Mouse (Mus musculus): ENCODE measurements around the gene Prr15l. TPM values are rescaled to one million over a fixed set of nuclear protein-coding genes. Genes with fewer than 3 reads are reported as not detected.

Prr15l gene
- polyA plus RNA-seq, 1 experiment from 2014 or later = 76.5 TPM

DNA sequence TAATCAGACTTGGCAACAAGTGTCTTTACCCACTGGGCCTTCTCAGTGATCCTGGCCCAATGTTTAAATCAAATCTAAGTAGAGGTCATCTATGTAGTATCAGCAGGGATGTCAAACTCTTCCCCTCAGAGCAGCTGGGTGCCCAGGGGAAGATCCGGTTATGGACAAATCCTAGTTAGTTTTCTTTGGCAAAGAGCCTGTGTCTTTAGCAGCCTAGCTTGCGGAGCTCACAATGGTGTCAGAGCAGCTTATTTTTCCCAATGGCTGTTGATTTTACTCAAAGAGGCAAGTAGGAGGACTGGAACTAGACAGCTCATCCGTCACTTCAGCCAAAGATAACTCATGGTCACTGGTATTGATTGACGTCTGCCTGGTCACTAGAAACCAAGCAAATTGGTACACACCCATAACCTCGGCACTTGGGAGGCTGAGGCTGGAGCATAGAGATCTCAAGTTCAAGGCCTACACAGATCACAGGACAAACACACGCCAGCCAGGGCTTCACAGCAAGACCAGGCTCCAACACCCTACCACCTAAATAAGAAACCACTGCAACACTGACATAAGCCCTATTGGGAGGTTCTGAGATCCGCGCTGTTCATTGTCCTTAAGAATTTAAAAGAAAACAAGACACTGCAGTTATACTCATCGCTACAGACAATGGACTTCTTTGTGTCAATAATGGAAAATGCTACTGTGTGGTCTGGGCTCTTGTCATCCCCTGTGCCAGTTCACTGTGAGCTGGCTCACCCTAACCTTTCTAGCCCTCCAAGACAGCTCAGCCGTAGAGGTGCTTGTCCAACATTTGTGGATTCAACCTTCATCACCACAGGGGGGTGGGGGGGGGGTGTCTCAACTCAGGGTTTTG is 47.8 kb downstream of the Prr15l start:
- H3K27ac ChIP-seq = peak overlapping the region; percentile 94; the same call in 1 of the 2 replicates
- ATAC-seq (replicated peaks; ENCODE audit: low FRiP score, low read depth) (no peak), DNase-seq (ENCODE audit: low spot score) (no peak)
- H3K4me2 ChIP-seq (ENCODE audit: low read length) = peak overlapping the region; percentile 66
- H3K9ac ChIP-seq (ENCODE audit: low read depth, low read length) = peak overlapping the region; percentile 81; the same call in 1 of the 2 replicates
- peaks cover 14% of the 10 kb centered on the region; the same call in 1 of the 2 replicates for H3K4me1 ChIP-seq (replicated peaks; ENCODE audit: insufficient read depth, low read length)
- WGBS = 73% methylated on average over 10 of the region's 10 CpGs
- H3K4me3 ChIP-seq (replicated peaks; ENCODE audit: low read depth, low read length) = 0 out of 2 replicates have a peak overlapping the region, but pooled peaks have one; percentile 70
- no peaks in the 10 kb centered on the region for H3K36me3 ChIP-seq (ENCODE audit: insufficient read depth, low read length)
- no peaks in the 10 kb centered on the region for H3K9me3 ChIP-seq (replicated peaks; ENCODE audit: low read length)
- no peaks in the 10 kb centered on the region for H3K27me3 ChIP-seq (ENCODE audit: insufficient read depth, low read length)
- TF ChIP-seq CTCF (IDR thresholded peaks at IDR 0.05; ENCODE audit: low read depth) = no peak

DNA sequence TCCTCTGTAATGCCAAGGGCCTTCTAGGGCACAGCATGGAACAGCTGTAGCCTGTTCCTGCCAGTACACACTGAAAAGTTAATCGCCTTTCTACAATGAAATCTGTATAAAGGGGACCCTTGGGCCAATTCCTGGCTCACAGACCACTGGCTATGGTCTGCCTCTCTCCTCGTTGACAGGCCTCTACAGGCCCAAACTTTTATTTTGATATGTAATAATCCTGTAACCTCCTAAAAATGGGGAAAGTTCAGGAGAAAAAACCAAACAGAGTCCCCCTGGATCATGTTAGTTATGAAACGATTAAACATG is 48.4 kb downstream of the Prr15l start:
- DNase-seq (ENCODE audit: low spot score) (no peak), ATAC-seq (replicated peaks; ENCODE audit: low FRiP score, low read depth) (no peak)
- peak overlapping the region; percentile 66 for H3K4me2 ChIP-seq (ENCODE audit: low read length)
- H3K36me3 ChIP-seq (ENCODE audit: insufficient read depth, low read length) = no peaks in the 10 kb centered on the region
- H3K9me3 ChIP-seq (replicated peaks; ENCODE audit: low read length) = no peaks in the 10 kb centered on the region
- H3K27ac ChIP-seq = peak overlapping the region; percentile 94
- peak overlapping the region; percentile 70 for H3K4me3 ChIP-seq (replicated peaks; ENCODE audit: low read depth, low read length)
- H3K27me3 ChIP-seq (ENCODE audit: insufficient read depth, low read length) = no peaks in the 10 kb centered on the region
- 50% methylated on average over 3 of the region's 3 CpGs for WGBS
- H3K4me1 ChIP-seq (replicated peaks; ENCODE audit: insufficient read depth, low read length) = peaks cover 14% of the 10 kb centered on the region; the same call in 1 of the 2 replicates
- peak overlapping the region; percentile 81 for H3K9ac ChIP-seq (ENCODE audit: low read depth, low read length)
- TF ChIP-seq CTCF (IDR thresholded peaks at IDR 0.05; ENCODE audit: low read depth) = no peak

DNA sequence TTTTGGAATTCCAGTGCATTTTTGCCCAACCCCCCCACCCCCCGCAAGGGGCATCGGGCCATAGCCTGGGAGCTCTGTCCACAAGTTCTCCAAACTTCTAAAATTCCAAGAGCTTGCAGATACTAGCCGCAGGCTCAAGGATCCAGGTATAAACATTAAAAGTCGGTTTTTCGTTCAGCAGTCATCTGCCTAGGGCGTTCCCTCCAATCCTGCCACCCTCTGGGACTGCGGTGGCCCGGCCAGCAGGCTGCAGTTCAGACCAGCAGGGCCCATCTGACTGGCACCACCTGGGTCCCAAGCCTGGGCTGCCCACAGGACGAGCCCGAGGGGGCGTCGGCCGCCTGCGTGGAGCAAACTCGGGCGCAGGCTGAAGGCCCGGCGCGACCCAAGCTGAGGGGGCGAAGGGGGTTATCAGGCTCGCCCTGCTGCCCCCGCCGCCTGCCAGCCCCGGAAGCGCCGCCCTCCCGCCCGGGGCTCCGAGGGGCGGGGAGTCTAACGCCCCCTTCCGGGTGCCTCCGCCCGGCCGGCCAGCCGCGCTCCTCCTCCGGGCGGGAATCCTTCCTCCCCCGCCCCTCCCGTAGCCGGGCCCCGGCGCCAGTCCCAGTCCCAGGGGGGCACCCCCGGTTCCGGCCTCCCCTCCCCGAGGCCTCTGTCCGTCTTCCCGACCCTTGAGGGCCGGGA is 49.1 kb downstream of the Prr15l start:
- peak; percentile 70 for ATAC-seq (replicated peaks; ENCODE audit: low FRiP score, low read depth)
- Histone ChIP-seq H3K9ac (ENCODE audit: low read depth, low read length) (peak overlapping the region; percentile 81), H3K4me3 (replicated peaks; ENCODE audit: low read depth, low read length) (peak overlapping the region; percentile 70), H3K9me3 (replicated peaks; ENCODE audit: low read length) (no peaks in the 10 kb centered on the region), H3K27ac (peak overlapping the region; percentile 94), H3K4me2 (ENCODE audit: low read length) (peak overlapping the region; percentile 66), H3K27me3 (ENCODE audit: insufficient read depth, low read length) (no peaks in the 10 kb centered on the region), H3K4me1 (replicated peaks; ENCODE audit: insufficient read depth, low read length) (peaks cover 14% of the 10 kb centered on the region; the same call in 1 of the 2 replicates), H3K36me3 (ENCODE audit: insufficient read depth, low read length) (no peaks in the 10 kb centered on the region)
- under 1% methylated on average over 44 of the region's 50 CpGs for WGBS
- TF ChIP-seq CTCF (IDR thresholded peaks at IDR 0.05; ENCODE audit: low read depth) = no peak; the same call in 1 of the 2 replicates
- DNase-seq (ENCODE audit: low spot score) = peak; percentile 91

DNA sequence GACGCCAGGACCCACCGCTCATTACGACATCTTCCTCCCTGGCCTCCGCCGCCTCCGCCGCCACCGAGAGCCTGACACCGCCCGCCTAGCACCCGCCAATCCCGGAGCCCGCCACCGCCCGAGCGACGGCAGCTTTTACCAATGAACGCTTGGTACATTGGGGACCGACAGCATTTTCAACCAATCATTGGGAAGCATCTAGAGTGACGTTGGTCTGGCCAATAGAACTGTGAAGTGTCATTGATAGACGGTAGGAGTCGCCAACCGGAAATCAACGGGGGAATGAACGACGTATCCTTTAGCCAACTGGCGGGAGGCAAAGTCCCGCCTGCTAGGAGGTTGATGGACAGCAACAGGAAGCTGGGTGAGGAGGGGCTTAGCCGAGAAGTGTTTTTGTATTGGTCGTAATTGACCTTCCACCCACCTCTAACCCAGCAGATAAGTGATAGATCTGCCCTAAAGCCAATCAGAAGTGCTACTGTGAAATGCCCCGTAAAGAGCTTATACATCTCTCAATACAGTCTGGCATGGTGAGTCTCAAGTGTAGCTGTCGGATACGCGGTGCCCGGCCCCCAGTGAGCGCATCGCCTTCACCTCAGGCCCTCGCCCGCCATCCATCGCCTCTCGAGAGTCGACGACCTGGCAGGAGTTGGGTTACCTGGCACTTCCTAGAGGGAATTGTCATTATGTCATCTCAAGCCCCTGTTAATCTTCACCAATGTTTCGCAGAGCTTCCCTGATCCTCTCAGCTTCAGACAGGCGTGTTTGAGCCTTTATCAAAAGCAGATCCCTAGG is 49.9 kb downstream of the Prr15l start:
- H3K36me3 ChIP-seq (ENCODE audit: insufficient read depth, low read length) = no peaks in the 10 kb centered on the region
- no peaks in the 10 kb centered on the region for H3K27me3 ChIP-seq (ENCODE audit: insufficient read depth, low read length)
- peak; percentile 100 for DNase-seq (ENCODE audit: low spot score)
- H3K4me2 ChIP-seq (ENCODE audit: low read length) = peak overlapping the region; percentile 84
- no peaks in the 10 kb centered on the region for H3K9me3 ChIP-seq (replicated peaks; ENCODE audit: low read length)
- H3K4me1 ChIP-seq (replicated peaks; ENCODE audit: insufficient read depth, low read length) = peaks cover 14% of the 10 kb centered on the region; the same call in 1 of the 2 replicates
- peak; percentile 95 for ATAC-seq (replicated peaks; ENCODE audit: low FRiP score, low read depth)
- H3K4me3 ChIP-seq (replicated peaks; ENCODE audit: low read depth, low read length) = peak overlapping the region; percentile 70
- H3K9ac ChIP-seq (ENCODE audit: low read depth, low read length) = peak overlapping the region; percentile 81
- peak overlapping the region; percentile 94 for H3K27ac ChIP-seq
- under 1% methylated on average over 45 of the region's 45 CpGs for WGBS
- no peak for TF ChIP-seq CTCF (IDR thresholded peaks at IDR 0.05; ENCODE audit: low read depth)

DNA sequence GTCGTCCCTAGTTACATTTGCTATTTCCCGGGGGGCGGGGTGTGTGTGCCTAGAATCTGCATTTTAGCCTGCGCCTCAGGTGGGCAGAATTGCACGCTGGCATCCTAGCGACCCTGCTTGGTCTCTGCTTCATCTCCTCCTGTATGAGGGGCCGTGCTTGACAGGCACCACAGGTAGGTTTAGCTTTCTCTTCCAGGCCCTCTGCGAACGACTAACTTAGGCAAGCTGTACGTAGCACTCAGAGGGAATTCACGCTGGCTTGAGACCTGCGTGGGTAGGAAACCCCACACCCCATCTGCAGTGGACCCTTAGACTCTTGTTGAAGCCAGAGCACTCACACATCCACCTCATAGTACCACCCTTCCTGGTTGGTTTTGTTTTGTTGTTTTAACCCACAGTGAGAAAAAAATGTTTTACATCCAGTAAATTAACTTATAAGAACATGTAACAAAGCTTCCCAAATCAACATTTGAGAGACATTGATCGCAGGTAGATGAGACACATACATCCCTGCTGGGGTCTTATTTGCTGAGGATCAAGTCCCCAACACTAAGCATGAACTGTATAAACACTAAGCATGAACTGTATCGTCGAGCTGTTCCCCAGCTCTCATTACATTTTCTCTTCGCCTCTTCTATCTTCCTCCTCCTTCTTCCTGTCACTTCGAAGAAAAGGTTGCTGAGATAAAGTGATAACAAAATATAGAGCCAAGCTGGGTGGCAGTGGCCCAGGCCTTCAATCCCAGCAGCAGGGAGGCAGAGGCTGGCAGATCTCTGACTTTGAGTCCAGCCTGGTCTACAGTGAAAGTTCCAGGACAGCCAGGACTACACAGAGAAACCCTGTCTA is 50.7 kb downstream of the Prr15l start:
- Histone ChIP-seq H3K4me1 (replicated peaks; ENCODE audit: insufficient read depth, low read length) (peaks cover 14% of the 10 kb centered on the region; the same call in 1 of the 2 replicates), H3K4me3 (replicated peaks; ENCODE audit: low read depth, low read length) (peak overlapping the region; percentile 70), H3K27ac (peak overlapping the region; percentile 82), H3K4me2 (ENCODE audit: low read length) (peak overlapping the region; percentile 84), H3K9me3 (replicated peaks; ENCODE audit: low read length) (no peaks in the 10 kb centered on the region), H3K36me3 (ENCODE audit: insufficient read depth, low read length) (no peaks in the 10 kb centered on the region), H3K27me3 (ENCODE audit: insufficient read depth, low read length) (no peaks in the 10 kb centered on the region), H3K9ac (ENCODE audit: low read depth, low read length) (peak overlapping the region; percentile 65)
- no peak for ATAC-seq (replicated peaks; ENCODE audit: low FRiP score, low read depth)
- 27% methylated on average over 17 of the region's 17 CpGs for WGBS
- no peak for TF ChIP-seq CTCF (IDR thresholded peaks at IDR 0.05; ENCODE audit: low read depth)
- DNase-seq (ENCODE audit: low spot score) = no peak

Measured in kidney, postnatal 0 days (tissue).